Mouse (Mus musculus): ENCODE measurements around the gene Diaph3.
A peak's percentile ranks its signal among the peaks of the same experiment; 100 is the strongest.
"Not testable (repeated sequence)": the region's sequence is repeated elsewhere in the genome, so short reads cannot be mapped to it uniquely, and the experiment has no call there.

The Diaph3 gene

DNA sequence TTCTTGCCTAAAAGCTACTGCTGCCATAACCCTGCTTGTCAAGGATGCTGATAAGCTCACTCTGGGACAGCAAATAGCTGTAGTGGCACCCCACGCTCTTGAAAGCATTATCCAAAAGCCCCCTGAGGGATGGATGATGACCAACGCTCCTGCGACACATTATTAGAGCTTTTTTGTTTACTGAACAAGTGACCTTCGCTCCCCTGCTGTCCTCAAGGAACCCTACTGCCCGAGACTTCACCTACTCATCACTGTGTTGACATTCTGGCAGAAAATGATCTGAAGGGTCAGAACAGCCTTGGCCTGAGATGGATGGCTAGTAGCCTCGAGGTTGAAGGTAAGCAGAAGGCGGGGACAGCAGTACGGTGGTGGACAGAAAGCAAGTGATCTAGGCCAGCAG, 56.1 kb downstream of the Diaph3 start:
- DNase-seq (ENCODE audit: inconsistent ontology term) = not testable (repeated sequence)

- DNase-seq (ENCODE audit: inconsistent ontology term) = no peak
Observed at GRCm38 (mm10) chr14:87083911-87084310, 57.1 kb downstream of the Diaph3 start.

- DNase-seq (ENCODE audit: inconsistent ontology term) = no peak
Observed at GRCm38 (mm10) chr14:87079725-87080124, 61.3 kb downstream of the Diaph3 start.

DNA sequence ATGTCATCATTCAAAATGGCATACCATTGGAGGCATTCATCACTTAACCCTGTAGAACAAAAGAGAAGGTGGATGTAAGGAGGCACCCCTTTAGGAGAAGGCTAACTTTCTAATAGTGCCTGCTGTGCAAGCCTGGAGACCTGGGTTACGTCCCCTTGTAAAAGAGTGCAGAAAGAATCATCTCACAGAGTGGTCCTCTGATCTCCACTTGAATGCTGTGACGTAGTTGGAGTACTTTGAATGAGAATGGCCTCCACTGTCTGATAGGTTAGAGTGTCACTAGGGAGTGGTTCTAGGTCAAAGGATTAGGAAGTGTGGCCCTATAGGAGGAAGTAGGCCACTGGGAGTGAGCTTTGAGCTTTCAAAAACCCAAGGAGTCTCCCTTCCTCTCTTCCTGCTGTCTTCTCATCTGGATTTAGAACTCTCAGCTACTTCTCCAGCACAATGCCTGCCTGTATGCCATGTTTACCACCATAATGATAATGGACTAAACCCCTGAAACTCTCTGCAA, 66.0 kb downstream of the Diaph3 start:
- no peak for DNase-seq (ENCODE audit: inconsistent ontology term)

GRCm38 (mm10) chr14:87064281-87064680, 76.8 kb downstream of the Diaph3 start:
- peak; percentile 50 for DNase-seq (ENCODE audit: inconsistent ontology term)

- DNase-seq (ENCODE audit: inconsistent ontology term) = no peak
Observed at GRCm38 (mm10) chr14:87056169-87056568, 84.9 kb downstream of the Diaph3 start.

DNA sequence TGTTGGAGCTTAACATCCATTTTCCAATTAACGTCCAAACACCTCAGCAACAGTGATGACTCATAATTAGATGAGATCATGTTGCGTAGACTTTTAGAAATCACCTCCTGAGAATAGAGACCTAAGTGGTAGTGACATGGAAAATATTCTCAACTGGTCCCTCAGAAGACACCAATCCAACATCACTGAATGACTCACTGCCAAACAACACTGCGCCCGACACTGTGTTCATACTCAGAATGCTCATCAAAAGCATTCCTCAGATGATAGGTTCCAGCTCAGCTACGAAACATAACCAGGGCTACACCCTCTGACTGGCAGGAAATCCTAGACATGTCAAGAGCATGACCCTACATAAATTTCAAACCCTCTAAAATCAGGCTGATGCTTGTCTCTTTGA, 89.8 kb downstream of the Diaph3 start:
- peak; percentile 65 for DNase-seq (ENCODE audit: inconsistent ontology term)

- DNase-seq (ENCODE audit: inconsistent ontology term) = no peak
Observed at GRCm38 (mm10) chr14:87044401-87044806, 96.6 kb downstream of the Diaph3 start.

DNA sequence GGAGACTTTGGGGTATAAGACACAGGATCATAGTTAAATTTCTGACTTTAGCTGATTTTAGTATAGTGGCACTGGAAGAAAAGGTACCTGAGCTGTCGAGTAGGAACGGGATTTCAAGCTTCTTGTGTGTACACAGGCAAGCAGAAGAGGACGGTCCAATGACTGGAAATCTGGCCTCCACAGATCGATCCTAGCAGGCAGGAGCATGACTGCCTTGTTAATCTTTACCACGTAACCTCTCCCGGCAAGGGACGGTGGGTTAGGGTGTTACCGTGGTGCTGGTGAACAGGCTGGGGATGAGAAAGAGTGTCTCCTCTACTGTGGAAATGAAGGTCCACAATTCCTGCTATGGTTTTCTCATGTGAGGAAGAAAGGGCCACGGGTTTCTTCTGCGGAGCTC, 120.8 kb downstream of the Diaph3 start:
- no peak for DNase-seq (ENCODE audit: inconsistent ontology term)

- no peak for DNase-seq (ENCODE audit: inconsistent ontology term)
Observed at GRCm38 (mm10) chr14:87019687-87020086, 121.3 kb downstream of the Diaph3 start.

DNA sequence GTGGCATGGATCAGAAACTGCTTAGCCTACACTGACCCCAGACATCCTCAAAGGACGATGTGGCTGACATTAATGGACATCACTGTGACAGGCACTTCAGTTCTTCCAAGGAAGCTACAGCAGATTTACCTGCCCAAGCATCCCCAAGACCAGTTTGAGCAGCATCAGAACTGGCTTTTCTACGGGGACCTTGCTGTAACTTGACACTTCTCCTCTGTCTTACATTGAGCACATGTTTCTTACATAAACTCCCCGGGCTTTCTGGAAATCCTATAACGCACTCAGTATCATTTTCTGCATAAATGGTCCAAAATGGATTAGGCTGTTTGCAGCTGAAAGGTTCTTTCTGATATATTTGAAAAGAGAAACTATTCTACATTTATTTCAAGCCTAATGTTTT, 143.7 kb downstream of the Diaph3 start:
- DNase-seq (ENCODE audit: inconsistent ontology term) = no peak

DNA sequence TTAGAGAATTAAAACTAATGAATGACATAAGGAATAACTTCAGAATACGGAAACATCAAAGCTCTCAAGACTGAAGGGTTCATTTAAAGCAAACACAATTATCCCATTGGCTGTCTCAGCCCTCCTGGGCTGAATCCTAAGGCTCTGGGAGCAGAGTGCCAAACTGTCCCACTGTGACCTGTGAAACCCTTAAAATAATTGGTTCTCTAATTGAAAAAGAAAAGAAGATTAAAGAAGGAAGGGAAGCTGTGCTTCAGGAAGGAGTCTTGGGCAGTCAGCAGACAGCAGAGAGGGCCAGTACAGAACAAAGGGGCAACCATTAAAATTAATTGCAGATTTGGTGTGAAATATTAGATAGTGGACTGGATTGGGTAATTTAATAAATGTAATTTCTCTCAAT, 189.9 kb downstream of the Diaph3 start:
- no peak for DNase-seq (ENCODE audit: inconsistent ontology term)

DNA sequence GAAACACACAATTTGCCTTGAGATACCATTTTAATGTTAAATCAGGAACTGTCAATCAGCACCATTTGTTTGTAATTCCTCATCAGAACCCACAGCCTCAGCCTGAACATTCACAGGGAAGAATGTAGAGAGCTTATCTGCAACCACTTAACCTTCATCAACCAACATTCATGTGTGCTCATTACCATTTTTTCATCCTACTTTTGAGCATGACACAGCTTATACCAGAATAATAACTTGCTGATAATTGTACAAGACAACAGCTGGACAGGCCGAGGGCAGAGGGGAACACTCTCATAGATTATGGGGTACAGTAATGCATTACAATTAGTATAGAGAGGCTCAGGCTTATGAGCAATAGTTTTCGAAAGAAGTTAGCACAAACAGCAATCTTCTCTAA, 203.1 kb downstream of the Diaph3 start:
- DNase-seq (ENCODE audit: inconsistent ontology term) = no peak

DNA sequence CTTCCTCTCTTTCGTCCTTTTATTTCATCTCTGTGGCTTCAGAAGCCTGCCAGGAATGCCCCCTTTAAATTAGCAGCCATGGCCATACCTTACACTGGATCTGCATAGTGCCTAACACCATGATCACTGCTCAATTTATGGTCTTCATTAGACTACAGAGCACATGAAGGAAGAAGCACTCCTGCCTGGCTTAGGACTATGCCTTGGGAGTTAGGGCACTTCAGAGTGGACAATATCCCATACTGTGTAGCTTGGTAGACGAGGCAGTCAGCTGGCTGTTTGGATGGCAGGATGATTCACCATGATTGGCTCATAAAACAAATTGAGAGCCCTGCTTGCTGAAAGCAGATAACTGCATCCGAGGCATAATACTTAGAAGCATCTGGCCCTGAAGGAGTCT, 204.6 kb downstream of the Diaph3 start:
- DNase-seq (ENCODE audit: inconsistent ontology term) = no peak

GRCm38 (mm10) chr14:86930763-86931162, 210.3 kb downstream of the Diaph3 start:
- DNase-seq (ENCODE audit: inconsistent ontology term) = no peak

DNA sequence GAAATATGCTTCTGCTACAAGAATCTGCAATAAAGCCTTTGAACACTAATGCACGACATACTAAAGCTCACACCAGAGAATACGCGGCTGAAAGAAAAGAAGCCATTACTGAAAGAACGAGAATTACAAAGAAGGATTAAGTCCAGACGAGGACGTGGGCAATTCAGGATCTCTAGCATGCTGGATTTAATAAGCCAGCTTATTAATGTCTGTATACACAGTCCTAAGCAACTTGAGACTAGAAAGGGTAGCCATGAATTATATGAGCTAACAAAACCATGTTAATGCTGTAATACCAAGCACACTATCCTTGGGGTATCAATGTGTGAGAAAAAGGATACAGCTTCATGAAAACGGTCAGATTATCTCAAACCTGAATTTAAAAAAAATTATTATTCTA, 214.2 kb downstream of the Diaph3 start:
- DNase-seq (ENCODE audit: inconsistent ontology term) = no peak

DNA sequence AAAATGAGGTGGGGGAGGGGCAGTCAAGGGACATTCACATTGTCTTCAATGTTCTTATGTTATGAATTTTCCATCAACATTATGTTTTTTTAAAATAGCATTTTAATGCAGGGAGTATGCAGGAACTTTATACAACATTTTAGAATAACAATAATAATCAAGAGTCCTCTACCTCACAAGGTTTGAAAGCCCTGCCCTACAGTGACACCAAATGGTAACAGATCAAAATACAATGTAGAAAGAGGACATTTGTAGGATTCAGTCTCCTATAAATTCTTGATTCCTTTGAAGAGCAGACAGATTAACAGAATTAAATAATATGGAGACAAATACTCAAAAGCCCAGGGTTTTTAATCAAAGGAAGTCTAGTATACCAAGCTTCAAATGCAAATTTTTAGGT, 242.1 kb downstream of the Diaph3 start:
- no peak for DNase-seq (ENCODE audit: inconsistent ontology term)

DNA sequence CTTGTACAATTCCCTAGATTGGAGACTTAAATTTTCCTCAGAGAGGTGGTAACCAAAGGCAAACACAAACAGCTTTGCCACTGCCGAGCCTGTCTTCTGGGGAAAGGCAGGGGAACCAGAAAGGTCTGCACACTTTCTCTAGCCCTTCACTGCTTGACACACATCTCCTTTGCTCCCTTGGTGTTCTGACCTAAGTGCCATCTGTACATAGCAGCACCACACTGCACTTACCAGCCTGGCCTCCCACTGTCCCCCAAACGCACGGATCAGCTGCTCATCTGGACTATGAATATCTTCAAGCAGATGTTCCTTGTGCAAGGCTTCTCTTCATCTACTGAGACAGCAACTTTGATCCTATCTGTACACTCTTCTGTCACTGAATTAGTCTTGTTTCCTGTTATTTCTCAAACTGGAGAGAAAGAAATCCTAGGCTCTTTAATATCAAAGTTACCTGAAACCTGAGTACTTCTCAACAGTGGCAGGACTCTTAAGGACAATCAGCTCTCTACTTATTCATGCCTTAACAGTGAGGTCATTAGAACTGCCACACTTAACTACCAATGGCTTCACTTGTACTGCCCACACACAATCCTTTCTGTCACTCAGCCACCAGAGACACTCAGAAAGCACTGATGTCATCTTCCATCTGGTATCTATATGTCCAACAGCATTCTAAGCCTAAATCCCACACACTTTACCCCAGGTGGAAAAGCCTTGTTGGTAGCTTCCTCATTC, 251.8 kb downstream of the Diaph3 start:
- DNase-seq (ENCODE audit: inconsistent ontology term) = no peak

GRCm38 (mm10) chr14:86885417-86886098, 255.5 kb downstream of the Diaph3 start:
- DNase-seq (ENCODE audit: inconsistent ontology term) = no peak

DNA sequence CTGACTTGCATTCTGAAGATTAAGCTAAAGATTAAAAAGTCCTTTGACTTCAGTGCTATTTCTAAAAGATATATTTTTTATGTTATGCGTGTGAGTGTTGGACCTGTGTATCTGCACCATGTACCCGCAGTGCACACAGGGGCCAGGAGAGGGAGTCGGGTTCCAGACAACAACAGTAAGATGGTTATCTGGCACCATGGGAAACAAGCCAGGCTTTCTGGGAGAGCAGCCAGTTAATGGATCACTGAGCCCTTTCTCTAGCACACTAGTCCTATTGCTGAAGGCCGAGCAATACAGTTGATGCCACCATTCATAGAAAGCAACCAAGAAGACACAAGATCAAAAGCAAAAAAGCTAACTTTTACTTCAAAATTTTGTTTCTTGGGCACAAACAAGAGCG, 271.5 kb downstream of the Diaph3 start:
- DNase-seq (ENCODE audit: inconsistent ontology term) = peak; percentile 91

DNA sequence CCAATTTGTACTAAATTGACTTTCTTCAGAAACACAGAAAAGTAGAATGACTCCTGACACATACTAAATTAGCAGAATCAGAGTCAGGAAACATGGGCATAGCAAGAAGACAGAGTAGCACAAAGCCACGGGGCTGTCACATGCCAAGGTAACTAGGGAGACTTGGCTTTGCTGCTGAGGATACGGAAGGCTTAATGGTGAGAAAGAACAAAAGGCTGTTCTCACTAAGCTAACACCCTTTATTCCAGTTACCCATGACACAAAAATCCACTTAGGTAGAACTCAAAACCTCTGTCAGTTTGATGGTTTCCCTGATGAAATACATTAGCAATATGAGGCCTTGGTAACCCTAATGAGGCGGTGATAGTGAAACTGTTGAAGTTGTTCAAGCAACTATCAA, 273.9 kb downstream of the Diaph3 start:
- DNase-seq (ENCODE audit: inconsistent ontology term) = peak; percentile 9

GRCm38 (mm10) chr14:86864053-86864452, 277.0 kb downstream of the Diaph3 start:
- DNase-seq (ENCODE audit: inconsistent ontology term) = no peak

DNA sequence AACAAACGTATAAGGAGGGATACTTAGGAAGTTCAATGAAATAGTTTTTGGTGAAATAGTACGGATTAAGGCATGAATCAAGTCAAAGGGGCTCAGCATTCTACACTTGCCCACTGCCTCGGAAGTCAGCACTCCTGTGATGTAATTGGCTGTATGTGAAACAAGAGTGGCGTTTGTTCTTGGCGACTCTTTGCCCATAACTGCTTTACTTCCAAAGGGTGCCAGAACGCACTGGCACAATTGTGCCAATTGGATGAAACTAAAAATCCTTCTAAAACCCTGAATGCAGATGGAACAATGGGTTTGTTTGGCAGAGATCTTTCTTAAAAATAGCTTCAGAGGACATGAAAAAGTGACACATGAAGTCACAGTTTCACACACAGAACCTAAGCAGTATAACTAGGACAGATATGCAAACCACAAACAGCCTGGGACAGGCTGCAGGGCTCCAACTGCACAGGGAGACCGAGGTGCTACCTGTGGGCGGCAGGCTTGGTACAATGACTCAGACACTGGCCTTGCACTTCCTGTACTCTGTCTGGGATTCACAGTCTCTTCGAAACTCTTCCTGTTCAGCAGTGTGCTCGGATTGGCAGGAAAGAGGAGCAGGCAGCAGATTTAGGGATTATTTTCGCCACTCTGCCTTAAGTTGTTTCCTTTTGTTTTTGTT, 279.6 kb downstream of the Diaph3 start:
- peak; percentile 22 for DNase-seq (ENCODE audit: inconsistent ontology term)

All from Muller cell, postnatal 12 days (primary cell).